Mouse (Mus musculus) megakaryocyte, embryonic 14.5 days (primary cell): ENCODE data around the gene Map4k3.

ENCODE experiments used
- FLI1 ChIP-seq: IDR thresholded peaks from 2 replicates; pipeline ENCODE4 v1.6.1; 2012; ENCODE audit warnings: low read length, inconsistent platforms, mixed read lengths
- GATA1 ChIP-seq: IDR thresholded peaks from 3 replicates; pipeline ENCODE4 v1.6.1; 2012; ENCODE audit warnings: mixed read lengths, low read length, inconsistent platforms, borderline replicate concordance

- TF ChIP-seq GATA1 (no peak), FLI1 (no peak)
These were observed 47.0 kb upstream of the Map4k3 start for GRCm38 (mm10) chr17:80775178-80775788.
